Mouse (Mus musculus): Measurements from ENCODE around the gene Anks1. TPM values are rescaled to one million over a fixed set of nuclear protein-coding genes. Genes with fewer than 3 reads are reported as not detected.

Gene Anks1
- polyA plus RNA-seq, 1 experiment from 2014 or later: 19.3 TPM

DNA sequence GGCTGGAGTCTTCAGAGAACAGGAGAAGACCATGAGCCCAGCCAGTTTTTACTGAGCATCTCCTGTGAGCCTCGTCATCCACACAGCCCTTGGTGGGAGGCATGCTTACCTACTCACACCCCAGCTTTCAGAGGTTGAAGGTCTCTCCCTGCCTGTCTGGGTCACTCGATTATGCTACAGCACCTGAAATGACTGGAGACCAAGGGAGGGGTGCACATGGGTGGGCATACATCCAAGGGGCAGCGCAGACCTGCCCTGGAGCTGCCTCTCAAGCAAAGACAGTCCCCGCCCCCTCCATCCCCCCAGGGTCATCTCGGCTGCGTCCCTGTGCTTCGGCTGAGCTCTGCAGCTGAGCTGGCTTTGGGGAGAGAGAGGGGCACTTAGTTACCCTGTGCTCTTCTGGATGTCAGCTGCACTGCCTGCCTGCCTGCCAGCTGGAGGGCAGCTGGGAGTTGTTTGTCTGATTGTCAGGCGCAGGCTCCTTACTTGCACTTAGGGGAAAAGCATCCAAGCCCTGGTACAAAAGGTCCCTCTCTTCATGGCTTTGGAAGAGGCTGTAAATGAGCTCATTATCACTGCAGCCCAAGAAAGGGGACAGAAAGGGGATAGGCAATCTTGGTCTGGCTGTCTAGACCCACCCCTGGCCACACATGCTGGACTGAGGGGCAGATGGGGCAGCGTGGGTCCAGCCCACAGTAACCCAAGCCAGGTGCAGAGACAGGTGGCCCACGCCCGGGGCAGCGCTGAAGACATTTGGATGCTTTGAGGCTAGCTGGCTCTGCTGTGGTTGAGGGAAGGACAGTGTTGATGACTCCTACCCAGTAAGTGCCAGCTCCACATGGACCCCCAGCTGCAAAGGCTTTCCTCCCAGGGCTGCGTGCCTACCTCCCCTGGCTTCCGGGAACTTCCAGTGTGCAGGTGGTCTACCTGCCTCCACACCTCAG, 128.0 kb downstream of the Anks1 start:
- Histone ChIP-seq H3K4me3 (no peak overlapping the region), H3K36me3 (peaks cover 24% of the 10 kb centered on the region), H3K9me3 (replicated peaks) (no peaks in the 10 kb centered on the region), H3K4me1 (peaks cover 70% of the 10 kb centered on the region), H3K27me3 (ENCODE audit: low read depth, poor library complexity, severe bottlenecking) (0 out of 2 replicates have a peak, but pooled peaks cover 6% of the 10 kb centered on the region), H3K27ac (replicated peaks) (peak overlapping the region; percentile 79)
- no peak for DNase-seq (ENCODE audit: low spot score)
- WGBS: 78% methylated on average over 14 of the region's 14 CpGs

DNA sequence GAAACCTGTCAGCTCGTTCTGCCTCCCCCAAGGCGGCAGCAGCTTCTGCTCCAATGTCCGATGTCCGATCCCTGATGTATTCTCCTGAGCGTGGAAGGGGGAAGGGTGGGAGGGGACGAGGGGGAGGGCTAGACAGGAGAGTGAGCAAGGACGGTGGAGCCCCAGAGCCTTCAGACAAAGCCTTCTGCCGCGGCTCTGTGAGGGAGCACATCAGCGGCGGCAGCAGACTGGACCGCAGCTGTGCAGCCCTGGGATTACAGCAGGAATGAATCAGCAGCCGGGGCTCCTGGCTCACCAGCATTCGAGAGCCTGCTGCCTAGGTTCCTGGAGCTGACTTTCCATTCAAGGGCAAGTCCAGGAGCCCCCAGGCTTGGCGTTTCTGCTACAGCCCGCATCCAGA, 131.5 kb downstream of the Anks1 start:
- 0 out of 2 replicates have a peak, but pooled peaks cover 6% of the 10 kb centered on the region for H3K27me3 ChIP-seq (ENCODE audit: low read depth, poor library complexity, severe bottlenecking)
- H3K4me3 ChIP-seq: peak overlapping the region; percentile 42
- WGBS: 21% methylated on average over 16 of the region's 16 CpGs
- H3K4me1 ChIP-seq: peaks cover 65% of the 10 kb centered on the region
- DNase-seq (ENCODE audit: low spot score): peak; percentile 78
- peaks cover 31% of the 10 kb centered on the region for H3K36me3 ChIP-seq
- H3K27ac ChIP-seq (replicated peaks): peak overlapping the region; percentile 89
- no peaks in the 10 kb centered on the region for H3K9me3 ChIP-seq (replicated peaks)

DNA sequence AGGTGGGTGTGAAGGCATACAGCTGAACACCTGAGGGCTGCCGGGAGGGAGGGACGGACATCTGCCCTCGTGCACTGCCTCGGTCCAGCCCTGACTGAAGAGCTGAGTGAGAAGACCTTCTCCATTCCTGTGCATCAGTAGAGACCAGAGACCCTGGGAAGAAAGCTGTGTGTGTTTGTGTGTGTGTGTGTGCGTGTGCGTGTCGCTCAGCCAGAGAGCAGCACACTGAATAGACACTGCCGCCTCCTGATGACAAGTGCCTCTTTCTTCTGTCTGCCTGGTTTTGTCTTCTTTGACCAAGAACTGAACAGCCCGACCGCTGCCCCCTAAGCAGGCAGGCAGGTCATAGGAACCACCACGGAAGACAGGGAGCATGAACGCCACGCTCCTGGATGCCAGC, 132.2 kb downstream of the Anks1 start:
- peaks cover 30% of the 10 kb centered on the region for H3K36me3 ChIP-seq
- 0 out of 2 replicates have a peak, but pooled peaks cover 6% of the 10 kb centered on the region for H3K27me3 ChIP-seq (ENCODE audit: low read depth, poor library complexity, severe bottlenecking)
- peaks cover 64% of the 10 kb centered on the region for H3K4me1 ChIP-seq
- peak overlapping the region; percentile 42 for H3K4me3 ChIP-seq
- peak overlapping the region; percentile 89 for H3K27ac ChIP-seq (replicated peaks)
- DNase-seq (ENCODE audit: low spot score): no peak
- WGBS: 80% methylated on average over 13 of the region's 13 CpGs
- H3K9me3 ChIP-seq (replicated peaks): no peaks in the 10 kb centered on the region

DNA sequence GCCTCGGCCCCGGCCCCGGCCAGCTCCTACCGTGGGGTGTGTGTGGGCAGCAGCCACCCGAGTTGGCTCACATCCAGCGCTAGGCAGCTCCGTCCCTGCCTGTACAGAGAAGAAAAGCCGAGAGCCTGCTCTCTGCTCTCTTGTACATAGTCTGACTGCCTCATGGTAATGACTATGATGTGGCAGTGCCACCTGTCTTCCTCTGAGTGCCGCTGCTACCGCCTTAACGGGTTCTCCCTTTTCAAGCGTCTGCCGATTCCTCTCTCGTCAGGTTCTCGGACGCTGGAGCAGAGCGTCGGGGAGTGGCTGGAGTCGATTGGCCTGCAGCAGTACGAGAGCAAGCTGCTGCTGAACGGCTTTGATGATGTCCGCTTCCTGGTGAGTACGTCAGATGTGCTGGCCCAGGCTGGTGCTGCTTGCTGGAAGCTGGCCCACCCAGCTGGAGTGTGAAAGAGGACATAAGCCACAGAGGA, 133.2 kb downstream of the Anks1 start:
- peak overlapping the region; percentile 42; the same call in 1 of the 2 replicates for H3K4me3 ChIP-seq

DNA sequence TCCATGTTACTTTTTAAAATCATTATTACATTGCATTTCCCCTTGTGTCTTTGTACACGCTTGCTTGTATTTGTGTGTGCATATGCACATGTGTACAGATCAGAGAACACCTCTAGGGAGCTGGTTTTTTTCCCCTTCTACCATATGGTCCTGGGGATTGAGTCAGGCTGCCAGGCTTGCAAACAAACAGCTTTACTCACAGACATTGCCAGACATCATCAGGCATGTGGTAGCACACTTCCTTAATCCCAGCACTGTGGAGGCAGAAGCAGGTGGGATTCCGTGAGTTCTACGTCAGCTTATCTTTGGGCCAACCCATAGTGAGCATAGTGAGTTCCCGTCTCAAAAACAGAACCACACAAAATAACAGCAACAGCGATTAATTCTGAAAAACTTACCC, 137.9 kb downstream of the Anks1 start:
- 94% methylated on average over 5 of the region's 5 CpGs for WGBS
- H3K4me3 ChIP-seq: no peak overlapping the region

More for the DNA sequence above, 133.2 kb downstream of the Anks1 start:
- no peak for DNase-seq (ENCODE audit: low spot score)
- Histone ChIP-seq H3K9me3 (replicated peaks) (no peaks in the 10 kb centered on the region), H3K27ac (replicated peaks) (peak overlapping the region; percentile 89), H3K4me1 (peaks cover 55% of the 10 kb centered on the region), H3K27me3 (ENCODE audit: low read depth, poor library complexity, severe bottlenecking) (0 out of 2 replicates have a peak, but pooled peaks cover 6% of the 10 kb centered on the region), H3K36me3 (peaks cover 29% of the 10 kb centered on the region)
- WGBS: 76% methylated on average over 23 of the region's 23 CpGs

DNA sequence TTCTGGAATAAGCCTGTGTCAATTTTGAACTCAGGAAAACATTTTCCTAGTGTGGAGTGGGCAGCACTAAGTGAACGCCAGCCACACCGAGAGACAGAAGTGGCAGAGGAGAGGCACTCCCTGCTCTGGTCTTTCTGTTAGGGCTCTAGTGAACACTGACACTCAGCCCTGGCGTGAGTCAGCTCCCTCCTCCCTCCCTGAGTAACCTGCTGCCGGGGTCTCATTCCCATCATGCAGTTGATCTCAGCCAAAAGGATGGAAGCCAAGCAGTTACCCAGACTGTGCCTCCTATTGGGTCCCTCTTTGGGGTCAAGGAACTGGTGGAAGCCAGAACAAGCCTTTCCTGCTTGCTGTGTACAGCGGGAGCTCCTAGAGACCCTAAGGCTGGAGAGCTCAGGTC, 138.4 kb downstream of the Anks1 start:
- Histone ChIP-seq H3K4me1 (peaks cover 12% of the 10 kb centered on the region), H3K9me3 (replicated peaks) (no peaks in the 10 kb centered on the region), H3K27ac (replicated peaks) (peak overlapping the region; percentile 14; the same call in 1 of the 2 replicates), H3K4me3 (no peak overlapping the region), H3K27me3 (ENCODE audit: low read depth, poor library complexity, severe bottlenecking) (no peaks in the 10 kb centered on the region), H3K36me3 (peaks cover 50% of the 10 kb centered on the region)
- WGBS: 78% methylated on average over 5 of the region's 5 CpGs
- DNase-seq (ENCODE audit: low spot score): no peak

More for the DNA sequence above, 137.9 kb downstream of the Anks1 start:
- Histone ChIP-seq H3K27me3 (ENCODE audit: low read depth, poor library complexity, severe bottlenecking) (no peaks in the 10 kb centered on the region), H3K36me3 (peaks cover 45% of the 10 kb centered on the region), H3K4me1 (peaks cover 17% of the 10 kb centered on the region), H3K9me3 (replicated peaks) (no peaks in the 10 kb centered on the region), H3K27ac (replicated peaks) (no peak overlapping the region)
- no peak for DNase-seq (ENCODE audit: low spot score)

DNA sequence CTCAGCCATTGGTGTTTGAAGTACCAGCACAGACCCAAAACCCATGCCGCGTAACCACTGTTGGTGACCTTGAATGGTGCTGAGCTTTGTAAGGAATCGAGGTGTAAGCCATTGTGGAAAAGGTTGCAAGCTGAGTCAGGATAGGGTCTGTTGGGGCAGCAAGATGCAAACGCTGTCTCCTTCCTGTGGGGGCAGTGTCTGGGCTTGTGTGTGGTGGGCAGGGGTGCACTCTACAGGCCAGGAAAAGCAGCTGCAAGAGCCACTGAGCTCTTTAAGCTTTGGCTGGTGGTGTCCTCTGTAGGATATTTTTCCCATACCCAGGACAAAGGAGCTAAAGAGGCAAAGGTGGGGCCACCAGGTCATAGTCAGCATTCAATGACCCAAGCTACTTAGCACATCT, 139.3 kb downstream of the Anks1 start:
- Histone ChIP-seq H3K4me3 (no peak overlapping the region), H3K27ac (replicated peaks) (no peak overlapping the region), H3K27me3 (ENCODE audit: low read depth, poor library complexity, severe bottlenecking) (no peaks in the 10 kb centered on the region), H3K9me3 (replicated peaks) (no peaks in the 10 kb centered on the region), H3K4me1 (peaks cover 3% of the 10 kb centered on the region), H3K36me3 (peaks cover 56% of the 10 kb centered on the region)
- peak; percentile 61 for DNase-seq (ENCODE audit: low spot score)
- WGBS: 54% methylated on average over 4 of the region's 4 CpGs

DNA sequence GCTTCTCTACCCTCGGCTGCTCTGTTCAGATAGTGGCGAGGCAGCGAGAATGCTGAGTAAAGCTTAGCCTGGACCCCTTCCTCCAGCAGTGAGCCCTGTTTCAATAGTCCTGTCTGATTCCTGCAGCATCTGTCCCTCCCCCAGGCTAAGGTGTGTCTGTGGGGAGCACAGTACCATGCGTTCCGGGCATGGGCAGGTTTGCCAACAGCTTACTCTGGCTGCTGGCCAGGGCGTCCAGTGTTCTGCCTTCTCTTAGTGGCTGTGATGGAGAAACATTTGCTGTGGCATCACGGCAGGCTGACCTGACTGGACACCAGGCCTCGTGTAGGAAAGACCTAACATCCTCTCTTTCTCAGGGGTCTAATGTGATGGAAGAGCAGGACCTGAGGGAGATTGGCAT, 141.1 kb downstream of the Anks1 start:
- WGBS: 95% methylated on average over 8 of the region's 8 CpGs
- peaks cover 71% of the 10 kb centered on the region for H3K36me3 ChIP-seq

DNA sequence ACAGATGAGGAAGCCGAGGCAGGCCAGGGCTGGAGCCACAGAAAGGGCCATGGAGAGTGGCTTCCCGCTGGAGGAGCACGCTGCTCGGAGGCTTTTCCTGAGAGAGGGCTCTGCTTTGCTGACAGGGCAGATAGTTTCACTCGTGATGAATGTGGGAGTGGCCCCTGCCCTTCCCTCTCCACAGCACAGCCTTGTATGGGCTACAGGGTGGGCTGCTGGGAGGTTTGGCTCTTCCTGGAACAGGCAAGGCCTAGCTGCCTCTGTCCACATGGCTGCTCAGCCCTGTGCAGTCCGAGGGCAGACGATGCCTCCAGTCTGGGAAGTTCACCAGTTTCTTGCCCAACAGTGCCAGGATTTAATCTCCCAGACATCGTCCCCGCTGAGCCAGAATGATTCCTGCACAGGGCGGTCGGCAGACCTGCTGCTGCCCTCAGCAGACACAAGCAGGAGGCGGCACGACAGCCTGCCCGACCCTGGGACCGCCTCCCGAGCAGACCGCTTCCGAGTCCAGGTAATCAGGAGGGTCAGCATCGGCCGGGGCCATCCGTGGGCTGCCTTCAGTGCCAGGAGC, 143.3 kb downstream of the Anks1 start:
- Histone ChIP-seq H3K27ac (replicated peaks) (0 out of 2 replicates have a peak overlapping the region, but pooled peaks have one; percentile 17), H3K4me3 (no peak overlapping the region), H3K36me3 (peaks cover 68% of the 10 kb centered on the region), H3K27me3 (ENCODE audit: low read depth, poor library complexity, severe bottlenecking) (no peaks in the 10 kb centered on the region), H3K9me3 (replicated peaks) (no peaks in the 10 kb centered on the region), H3K4me1 (no peaks in the 10 kb centered on the region)
- no peak for DNase-seq (ENCODE audit: low spot score)
- WGBS: 82% methylated on average over 21 of the region's 21 CpGs

More for the DNA sequence above, 141.1 kb downstream of the Anks1 start:
- no peaks in the 10 kb centered on the region for H3K27me3 ChIP-seq (ENCODE audit: low read depth, poor library complexity, severe bottlenecking)
- DNase-seq (ENCODE audit: low spot score): no peak
- H3K4me3 ChIP-seq: no peak overlapping the region
- no peak overlapping the region for H3K27ac ChIP-seq (replicated peaks)
- H3K9me3 ChIP-seq (replicated peaks): no peaks in the 10 kb centered on the region
- no peaks in the 10 kb centered on the region for H3K4me1 ChIP-seq

DNA sequence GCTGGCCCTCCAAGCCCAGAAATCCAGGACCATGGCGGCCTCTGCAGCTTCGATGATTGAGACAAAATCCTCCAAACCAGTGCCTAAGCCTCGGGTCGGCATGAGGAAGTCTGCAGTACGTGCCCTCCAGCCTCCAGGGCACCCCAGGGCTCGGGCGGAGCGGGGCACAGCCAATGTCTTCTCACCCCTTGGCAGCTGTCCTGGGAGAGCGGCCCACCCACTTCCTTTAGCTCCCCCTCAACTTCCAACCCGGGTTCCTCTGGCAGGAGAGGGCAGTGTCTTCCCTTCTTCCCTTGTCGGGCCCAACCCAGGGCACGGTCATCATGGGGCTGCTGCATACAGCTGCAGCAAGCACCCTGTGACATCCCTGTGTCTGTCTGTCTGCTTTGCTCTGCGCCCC, 149.2 kb downstream of the Anks1 start:
- Histone ChIP-seq H3K36me3 (peaks cover 61% of the 10 kb centered on the region), H3K4me3 (no peak overlapping the region), H3K27me3 (ENCODE audit: low read depth, poor library complexity, severe bottlenecking) (no peaks in the 10 kb centered on the region), H3K4me1 (peaks cover 6% of the 10 kb centered on the region; the same call in 1 of the 2 replicates), H3K27ac (replicated peaks) (no peak overlapping the region), H3K9me3 (replicated peaks) (no peaks in the 10 kb centered on the region)
- no peak for DNase-seq (ENCODE audit: low spot score)
- 88% methylated on average over 13 of the region's 13 CpGs for WGBS

DNA sequence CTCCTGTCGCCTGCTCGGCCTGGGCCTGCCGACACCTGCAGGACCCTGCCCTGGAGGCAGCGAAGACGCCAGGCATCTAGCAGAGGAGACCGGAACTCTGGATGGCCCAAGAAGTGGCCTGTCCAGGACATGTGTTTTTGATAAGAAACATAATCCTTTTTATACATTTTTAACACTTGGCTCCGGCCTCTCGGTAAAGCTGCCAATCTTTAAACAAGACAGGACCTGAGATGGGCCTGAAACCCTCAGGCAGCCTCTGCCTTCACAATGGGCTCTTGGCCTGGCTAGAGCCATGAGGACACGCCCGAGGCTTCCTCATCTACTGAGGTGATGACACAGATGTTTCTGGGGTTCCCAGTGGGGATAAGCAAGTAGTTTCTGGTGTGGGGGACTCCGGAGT, 151.6 kb downstream of the Anks1 start:
- H3K9me3 ChIP-seq (replicated peaks): no peaks in the 10 kb centered on the region
- peaks cover 45% of the 10 kb centered on the region for H3K36me3 ChIP-seq
- H3K4me3 ChIP-seq: no peak overlapping the region
- no peak for DNase-seq (ENCODE audit: low spot score)
- peaks cover 6% of the 10 kb centered on the region; the same call in 1 of the 2 replicates for H3K4me1 ChIP-seq
- peak overlapping the region; percentile 42; the same call in 1 of the 2 replicates for H3K27ac ChIP-seq (replicated peaks)
- 86% methylated on average over 11 of the region's 11 CpGs for WGBS
- no peaks in the 10 kb centered on the region for H3K27me3 ChIP-seq (ENCODE audit: low read depth, poor library complexity, severe bottlenecking)

DNA sequence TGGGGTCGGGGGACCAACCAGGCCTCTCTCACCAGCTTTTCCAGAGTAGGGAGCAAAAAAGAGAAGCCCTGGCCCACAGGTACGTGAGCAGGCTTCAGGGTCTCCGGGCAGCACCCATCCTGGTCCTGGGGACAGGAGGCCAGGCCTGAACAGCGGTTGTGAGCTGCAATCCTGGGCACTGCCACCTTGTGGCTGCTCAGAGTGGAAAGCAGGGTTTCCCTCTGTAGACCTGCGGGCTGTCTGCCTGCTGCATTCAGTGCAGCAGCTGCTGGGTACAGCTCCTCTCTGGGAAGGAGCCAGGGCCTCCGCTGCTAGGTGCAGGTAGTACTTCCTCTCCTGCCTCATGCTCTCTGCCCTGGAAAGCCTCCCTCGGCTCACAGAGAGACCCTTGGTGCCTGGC, 152.4 kb downstream of the Anks1 start:
- Histone ChIP-seq H3K4me1 (peaks cover 9% of the 10 kb centered on the region; the same call in 1 of the 2 replicates), H3K27ac (replicated peaks) (peak overlapping the region; percentile 30; the same call in 1 of the 2 replicates), H3K9me3 (replicated peaks) (no peaks in the 10 kb centered on the region), H3K27me3 (ENCODE audit: low read depth, poor library complexity, severe bottlenecking) (no peaks in the 10 kb centered on the region), H3K4me3 (no peak overlapping the region), H3K36me3 (peaks cover 40% of the 10 kb centered on the region)
- 59% methylated on average over 7 of the region's 7 CpGs for WGBS
- no peak for DNase-seq (ENCODE audit: low spot score)
